Mouse (Mus musculus) urinary bladder, postnatal 36 days (tissue): ENCODE measurements around the gene Gm9964.
"Not testable (repeated sequence)": the region's sequence is repeated elsewhere in the genome, so short reads cannot be mapped to it uniquely, and the experiment has no call there.

Source experiments
- DNase-seq, 2 experiments: peaks; one replicate each; pipeline ENCODE4 v3.0.0; 2022; ENCODE audit warnings: low spot score in 2 of 2, mixed read lengths in 1 of 2

The Gm9964 gene

GRCm38 (mm10) chr11:79296856-79297491 is at the start of gene Gm9964:
Gm9964 (minus strand) TSS chr11:79296906.
- DNase-seq: no peak

GRCm38 (mm10) chr11:79339808-79340781 is 43.4 kb upstream of the Gm9964 start:
- no peak for DNase-seq

- peak; percentile 88 to 95 for DNase-seq
These were observed 42.6 kb upstream of the Gm9964 start, which contains the start of gene Nf1 for GRCm38 (mm10) chr11:79339234-79339807. Nf1 (plus strand) TSS chr11:79339693.

- no peak for DNase-seq
These were observed 41.9 kb upstream of the Gm9964 start for GRCm38 (mm10) chr11:79338621-79339020.

- DNase-seq: no peak
These were observed 40.1 kb upstream of the Gm9964 start for GRCm38 (mm10) chr11:79336722-79337267.

- no peak for DNase-seq
These were observed 38.4 kb upstream of the Gm9964 start for GRCm38 (mm10) chr11:79335077-79335476.

GRCm38 (mm10) chr11:79329585-79329984 is 32.9 kb upstream of the Gm9964 start:
- DNase-seq: no peak

GRCm38 (mm10) chr11:79328060-79328459 is 31.4 kb upstream of the Gm9964 start:
- no peak for DNase-seq

GRCm38 (mm10) chr11:79327106-79327505 is 30.4 kb upstream of the Gm9964 start:
- no peak for DNase-seq

- DNase-seq: no peak
These were observed 29.0 kb upstream of the Gm9964 start for GRCm38 (mm10) chr11:79325663-79326062.

GRCm38 (mm10) chr11:79323985-79324685 is 27.4 kb upstream of the Gm9964 start:
- no peak for DNase-seq

- DNase-seq: no peak
These were observed 23.1 kb upstream of the Gm9964 start for GRCm38 (mm10) chr11:79319807-79320206.

GRCm38 (mm10) chr11:79316807-79317345 is 20.2 kb upstream of the Gm9964 start:
- no peak for DNase-seq

- no peak for DNase-seq
These were observed 13.8 kb upstream of the Gm9964 start for GRCm38 (mm10) chr11:79310467-79310866.

GRCm38 (mm10) chr11:79307560-79308200 is 11.0 kb upstream of the Gm9964 start:
- DNase-seq: no peak

- no peak for DNase-seq
These were observed 10.3 kb upstream of the Gm9964 start for GRCm38 (mm10) chr11:79306996-79307395.

GRCm38 (mm10) chr11:79306510-79306909 is 9.8 kb upstream of the Gm9964 start:
- DNase-seq: no peak

- DNase-seq: no peak
These were observed 9.1 kb upstream of the Gm9964 start for GRCm38 (mm10) chr11:79305697-79306340.

GRCm38 (mm10) chr11:79304245-79304644 is 7.5 kb upstream of the Gm9964 start:
- not testable (repeated sequence) for DNase-seq

GRCm38 (mm10) chr11:79303109-79303508 is 6.4 kb upstream of the Gm9964 start:
- no peak for DNase-seq
